Mouse (Mus musculus): ENCODE measurements at regions not wholly inside any gene's neighbourhood (a gene's known extent, or its start where the extent isn't known, plus 50 kb on each side); places are given as distances from the start of the nearest gene placed in this dataset.

DNA sequence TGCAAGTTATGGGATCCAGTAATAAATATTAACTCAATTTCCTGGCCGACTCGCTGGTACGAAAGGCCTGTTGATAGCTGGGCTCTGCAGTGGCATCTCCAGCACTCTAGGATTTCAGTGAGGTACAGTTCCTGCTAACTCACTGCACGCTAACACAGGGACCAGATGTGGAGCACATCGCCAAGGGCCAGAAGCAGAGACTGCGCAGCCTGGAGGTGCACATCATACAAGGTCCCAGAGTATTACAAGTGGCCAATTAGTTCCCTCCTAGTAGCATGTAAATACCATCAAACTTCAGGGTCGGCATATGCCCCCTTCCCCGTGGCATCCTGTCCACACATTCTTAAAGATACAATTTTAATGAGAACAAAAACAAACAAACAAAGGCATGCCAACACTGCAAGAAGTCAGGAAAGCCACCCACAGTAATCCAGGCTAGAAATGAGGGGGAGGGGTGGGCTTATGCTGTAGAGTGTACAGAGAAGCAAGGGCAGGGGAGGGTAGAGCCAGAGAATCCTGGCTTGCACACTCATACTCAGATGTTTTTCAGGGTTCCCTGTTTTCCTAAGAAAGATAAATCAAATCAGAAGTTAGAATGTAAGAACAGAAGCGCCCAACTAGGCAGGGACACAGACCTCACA is 419.9 kb upstream of the Mctp2 start:
- no peak for DNase-seq (ENCODE audit: low read depth, low spot score)

DNA sequence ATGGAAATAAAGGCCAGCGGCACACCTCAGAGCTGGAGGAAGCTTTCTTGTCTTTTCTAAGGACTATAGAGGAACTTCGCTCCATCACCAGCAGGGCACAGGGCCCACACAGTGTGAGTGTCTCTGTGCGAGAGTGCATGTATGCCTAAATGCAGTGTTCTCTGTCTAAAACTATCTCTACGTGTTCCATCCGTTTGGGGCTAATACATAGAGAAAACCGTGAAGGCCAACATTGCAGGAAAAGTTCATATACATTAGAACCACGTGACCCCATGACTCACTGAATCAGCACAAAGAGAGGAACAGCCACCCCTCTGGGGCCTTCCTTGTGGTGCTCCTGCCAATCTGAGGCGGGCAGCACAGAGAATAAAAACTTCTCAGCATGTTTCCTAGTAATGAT is 431.4 kb upstream of the Mctp2 start:
- DNase-seq (ENCODE audit: low read depth, low spot score), result no peak

DNA sequence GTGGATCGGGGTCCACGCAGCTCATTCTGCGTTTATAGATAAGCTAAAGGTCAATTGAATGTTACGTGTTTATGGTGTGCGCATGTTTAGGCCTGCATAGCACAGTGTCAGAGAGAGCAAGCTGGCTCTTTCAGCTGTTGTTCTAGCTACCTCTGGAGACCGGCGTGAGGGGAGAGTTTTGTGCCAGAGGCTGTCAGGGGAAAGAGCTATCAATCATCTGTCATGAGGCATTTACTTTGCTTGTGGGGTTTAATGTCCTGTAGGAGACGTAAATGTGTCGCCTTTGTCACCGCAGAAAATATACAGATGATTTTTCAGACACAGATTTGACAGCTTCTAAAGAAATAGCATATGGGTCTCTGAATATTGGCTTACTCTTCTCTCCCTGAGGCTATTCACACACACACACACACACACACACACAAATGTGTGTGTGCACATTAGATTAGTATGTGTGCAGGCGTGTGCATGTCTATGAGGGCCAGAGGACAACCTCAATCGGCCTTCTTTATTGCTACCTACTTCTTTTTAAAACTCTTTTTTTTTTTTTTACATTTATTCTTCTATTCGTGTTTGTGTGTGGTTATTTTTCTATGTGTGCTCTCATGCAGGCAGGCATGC is 432.0 kb upstream of the Mctp2 start:
- no peak for DNase-seq (ENCODE audit: low read depth, low spot score)

DNA sequence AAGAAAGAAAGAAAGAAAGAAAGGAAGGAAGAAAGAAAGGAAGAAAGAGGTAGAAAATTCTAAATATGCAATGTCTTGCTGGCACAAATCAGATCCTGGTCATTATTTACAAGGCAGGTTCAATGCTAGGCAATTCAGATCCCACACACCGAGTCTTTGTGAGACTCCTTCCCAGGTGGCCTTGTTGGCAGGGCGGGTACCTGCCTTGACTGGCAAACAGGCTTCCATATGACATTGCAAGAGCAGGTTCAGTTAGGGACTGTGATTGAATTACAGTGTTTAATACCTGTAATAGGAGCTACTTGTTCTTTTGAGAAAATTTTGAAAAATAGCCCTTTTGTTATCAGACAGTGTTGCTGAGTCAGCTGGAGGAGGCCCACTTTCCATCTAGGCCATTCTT is 436.0 kb upstream of the Mctp2 start:
- no peak for DNase-seq (ENCODE audit: low read depth, low spot score)

DNA sequence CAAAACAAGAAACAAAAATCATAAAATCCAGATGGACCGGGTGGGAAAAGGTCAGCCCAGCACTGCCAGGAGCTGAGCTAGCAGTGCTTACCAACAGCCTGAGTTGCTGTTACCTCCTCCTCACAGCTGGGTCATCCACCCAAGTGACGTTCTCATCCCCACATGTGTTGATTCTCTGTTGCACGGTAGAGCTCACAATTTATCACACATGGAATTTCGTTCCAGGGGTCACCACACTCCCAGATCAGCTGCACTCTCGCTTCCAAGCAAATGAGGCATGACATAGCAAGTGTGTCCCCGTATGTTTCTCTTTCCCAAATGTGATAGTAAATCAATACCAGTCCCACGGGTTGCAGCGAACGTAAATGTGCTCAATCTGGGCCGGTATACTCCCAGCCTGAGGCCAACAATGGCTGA is 445.1 kb upstream of the Mctp2 start:
- DNase-seq (ENCODE audit: low read depth, low spot score), result no peak

DNA sequence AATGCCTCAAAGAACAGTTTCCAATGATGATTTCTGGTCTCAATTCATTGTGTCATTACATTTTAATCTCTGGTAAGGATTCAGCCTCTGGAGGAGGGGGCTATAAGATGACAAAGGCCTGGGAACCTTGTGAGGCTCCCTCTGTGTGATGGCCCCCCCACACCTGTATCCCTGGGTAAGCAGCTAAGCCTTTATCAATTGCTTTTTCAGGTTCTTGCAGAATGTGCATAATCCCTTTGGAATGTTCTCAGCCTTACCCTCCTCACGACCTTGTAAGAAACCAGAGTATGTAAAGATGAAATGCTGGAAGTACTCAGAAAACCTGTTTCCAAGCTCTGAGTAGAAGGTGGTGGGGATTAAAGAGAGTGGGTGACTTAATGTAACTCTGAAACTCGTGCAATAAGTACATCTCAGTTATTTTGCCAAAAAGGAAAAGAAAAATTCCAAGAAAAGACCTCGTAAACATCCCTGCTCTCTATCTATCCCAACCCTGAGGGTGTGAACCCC is 446.7 kb upstream of the Mctp2 start:
- no peak for DNase-seq (ENCODE audit: low read depth, low spot score)

DNA sequence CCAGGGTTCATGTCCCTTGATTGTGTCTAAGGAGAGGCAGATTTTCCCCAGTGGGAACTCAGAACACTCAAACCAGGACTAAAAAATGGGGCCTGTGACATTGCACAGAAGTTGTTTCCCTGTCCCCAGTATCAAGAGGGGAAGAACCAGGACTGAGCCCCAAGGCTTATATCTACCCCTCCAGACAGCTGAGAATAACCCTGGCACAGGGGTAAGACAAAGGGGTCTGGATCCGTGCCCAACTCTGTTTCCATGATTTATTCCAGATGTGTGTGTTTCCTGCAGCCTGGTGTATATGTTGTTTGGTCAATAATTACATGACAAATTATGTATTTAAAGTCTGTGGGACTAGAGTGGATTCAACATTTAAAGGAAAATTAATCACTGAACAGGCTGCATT is 456.3 kb upstream of the Mctp2 start:
- no peak for DNase-seq (ENCODE audit: low read depth, low spot score)

DNA sequence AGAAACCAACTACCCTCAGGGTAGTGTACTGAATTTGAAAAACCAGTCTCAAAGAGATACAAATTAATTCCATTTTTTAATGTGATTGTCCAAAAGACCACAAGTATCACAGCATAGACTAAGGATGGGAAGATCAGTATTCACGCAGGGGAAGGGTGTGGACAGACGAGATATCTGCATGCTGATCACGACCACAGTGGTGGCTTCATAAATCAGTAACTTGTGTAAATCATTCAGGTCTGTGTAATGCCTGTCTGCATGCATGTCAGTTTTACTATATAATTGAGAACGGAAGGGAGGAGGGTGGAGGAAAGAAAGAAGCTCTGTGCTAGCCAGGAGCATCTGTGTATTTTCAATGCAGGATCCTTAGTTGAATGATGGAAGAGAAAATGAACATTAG is 462.3 kb upstream of the Mctp2 start:
- DNase-seq (ENCODE audit: low read depth, low spot score), result no peak

DNA sequence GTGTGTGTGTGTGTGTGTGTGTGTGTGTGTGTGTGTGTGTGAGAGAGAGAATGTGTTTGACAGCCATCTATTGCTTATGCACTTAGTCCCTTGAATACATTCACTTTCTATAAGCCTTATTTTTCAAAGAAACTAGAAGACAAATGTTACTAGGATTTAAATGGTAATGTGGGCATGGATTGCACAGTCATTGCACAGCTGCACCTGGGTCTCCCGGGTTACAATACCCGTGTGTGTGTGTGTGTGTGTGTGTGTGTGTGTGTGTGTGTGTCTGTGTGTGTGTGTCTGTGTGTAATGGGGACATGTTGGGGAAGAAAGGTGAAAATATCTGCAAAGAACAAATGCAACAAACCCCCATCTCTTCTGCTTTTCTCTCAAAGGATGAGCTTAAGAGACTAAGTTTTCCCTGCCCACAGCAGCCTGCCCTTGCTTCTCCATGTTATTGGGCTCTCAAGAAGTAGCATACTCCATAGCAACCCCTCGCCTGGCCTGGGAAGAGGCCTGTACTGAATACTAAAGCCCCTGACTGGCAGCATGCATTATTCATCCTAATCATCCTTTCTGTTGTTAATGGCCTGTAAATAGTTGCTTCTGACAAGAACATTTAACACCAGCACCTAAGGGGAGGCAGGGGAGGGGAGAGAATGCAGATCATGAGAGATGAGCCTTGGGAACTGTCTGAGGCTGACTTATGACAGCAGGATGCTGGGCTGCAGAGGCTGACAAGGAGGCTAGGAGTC is 467.8 kb upstream of the Mctp2 start:
- no peak for DNase-seq (ENCODE audit: low read depth, low spot score)

DNA sequence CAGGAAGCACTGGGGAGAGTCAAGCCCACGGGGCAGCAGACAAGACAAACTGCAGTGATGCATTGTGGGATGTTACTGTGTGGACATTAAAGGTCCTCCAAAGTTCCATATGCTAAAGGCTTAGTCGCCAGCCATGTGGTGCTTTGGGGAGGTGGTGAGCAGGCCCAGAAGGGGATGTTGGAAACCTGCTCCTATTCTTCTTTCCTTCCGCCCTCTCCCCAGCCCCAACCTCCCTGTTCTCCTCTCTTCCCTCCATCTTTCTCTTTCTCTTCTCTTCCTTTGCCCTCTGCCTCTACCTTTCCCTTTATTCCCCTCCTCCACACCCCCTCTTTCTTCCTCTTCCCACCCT is 468.3 kb upstream of the Mctp2 start:
- DNase-seq (ENCODE audit: low read depth, low spot score), result no peak

DNA sequence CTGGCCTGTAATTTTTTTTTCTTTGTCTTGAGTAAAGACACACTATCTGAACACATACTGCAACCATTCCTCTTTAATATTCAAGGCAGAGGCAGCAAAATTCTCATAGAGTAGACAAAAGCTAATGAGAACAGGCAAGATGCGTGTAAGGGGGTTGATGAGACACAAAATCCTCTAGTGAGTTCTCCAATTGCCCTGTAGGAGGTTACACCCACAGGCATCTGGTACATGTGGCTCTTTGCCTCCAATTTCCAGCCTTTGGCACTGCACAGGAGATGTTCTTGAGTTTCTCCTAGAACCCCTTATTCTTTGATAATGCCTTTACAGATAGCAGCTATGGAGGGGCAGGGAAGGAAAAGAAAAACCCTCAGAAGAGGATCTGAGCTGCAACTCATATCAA is 480.9 kb upstream of the Mctp2 start:
- DNase-seq (ENCODE audit: low read depth, low spot score), result peak; percentile 52

DNA sequence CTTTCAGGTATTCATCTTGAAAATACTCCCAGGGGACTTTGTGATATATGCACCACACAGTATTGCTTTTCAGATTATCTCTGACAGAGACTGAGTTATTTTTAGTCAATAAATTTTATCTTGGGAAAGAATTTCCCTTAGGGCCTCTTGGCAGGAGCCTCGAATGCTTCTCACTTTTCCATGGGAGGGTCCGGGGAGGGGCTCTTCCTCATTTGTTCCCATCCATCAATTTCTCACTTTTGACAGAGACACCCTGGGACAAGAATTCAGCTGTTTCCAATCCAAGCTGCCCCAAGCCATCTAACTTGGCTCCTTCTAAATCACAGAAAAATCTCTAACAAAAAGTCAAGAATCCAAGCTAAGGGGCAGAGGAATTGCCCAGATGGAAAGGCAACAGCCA is 481.9 kb upstream of the Mctp2 start:
- no peak for DNase-seq (ENCODE audit: low read depth, low spot score)

DNA sequence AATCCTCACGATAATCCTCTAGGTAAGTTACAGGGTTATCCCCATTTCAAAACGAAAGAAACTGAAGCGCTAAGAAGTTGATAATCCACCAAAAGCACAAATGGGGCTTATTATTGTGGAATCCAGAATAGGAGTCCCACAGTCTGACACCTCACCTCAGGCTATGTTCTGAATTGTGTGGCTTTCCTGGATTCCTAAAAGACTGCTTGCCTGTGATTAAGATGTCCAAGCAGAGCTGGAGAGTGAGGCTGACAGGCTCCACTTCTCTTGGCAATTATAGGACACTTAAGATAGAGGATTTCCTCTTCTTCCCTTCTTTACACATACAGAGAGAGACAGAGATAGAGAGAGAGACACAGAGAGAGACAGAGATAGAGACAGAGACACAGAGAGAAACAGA is 515.7 kb upstream of the Mctp2 start:
- no peak for DNase-seq (ENCODE audit: low read depth, low spot score)

DNA sequence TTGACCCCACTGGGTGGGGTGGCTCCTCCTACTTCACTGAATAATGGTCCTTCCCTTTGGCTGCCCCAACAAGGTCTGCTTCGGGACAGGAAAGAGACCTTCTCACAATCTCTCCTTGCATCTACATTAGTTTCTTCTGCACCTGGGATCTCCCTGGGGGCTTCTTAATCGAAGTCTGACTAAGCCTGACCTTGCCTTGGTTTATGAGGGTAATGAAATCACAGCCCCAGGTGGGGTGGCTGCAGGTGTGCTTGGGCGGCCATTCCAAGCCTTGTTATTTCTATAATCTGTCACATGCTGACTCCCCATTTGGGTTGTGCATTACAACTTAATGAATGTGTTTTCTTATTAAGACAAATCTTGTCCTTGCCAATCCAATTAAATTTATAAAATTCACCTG is 520.2 kb upstream of the Mctp2 start:
- DNase-seq (ENCODE audit: low read depth, low spot score), result no peak

DNA sequence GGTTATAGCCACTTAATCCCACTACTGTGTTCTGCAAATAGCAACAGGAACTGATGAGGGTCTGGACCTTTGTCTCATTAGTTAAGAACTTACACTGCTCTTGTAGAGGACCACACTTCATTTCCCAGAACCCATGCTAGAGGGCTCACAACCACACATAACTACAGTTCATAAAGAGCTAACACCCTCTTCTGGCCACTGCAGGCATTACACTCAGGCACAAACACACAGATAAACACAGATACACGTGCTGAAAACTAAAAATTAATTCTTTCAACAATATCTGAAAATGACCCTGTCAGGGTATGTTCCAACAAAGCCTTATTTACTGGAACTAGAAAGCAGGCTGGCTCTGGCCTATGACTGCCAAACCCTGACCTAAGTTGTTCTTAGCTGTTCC is 529.0 kb upstream of the Mctp2 start:
- DNase-seq (ENCODE audit: low read depth, low spot score), result no peak

DNA sequence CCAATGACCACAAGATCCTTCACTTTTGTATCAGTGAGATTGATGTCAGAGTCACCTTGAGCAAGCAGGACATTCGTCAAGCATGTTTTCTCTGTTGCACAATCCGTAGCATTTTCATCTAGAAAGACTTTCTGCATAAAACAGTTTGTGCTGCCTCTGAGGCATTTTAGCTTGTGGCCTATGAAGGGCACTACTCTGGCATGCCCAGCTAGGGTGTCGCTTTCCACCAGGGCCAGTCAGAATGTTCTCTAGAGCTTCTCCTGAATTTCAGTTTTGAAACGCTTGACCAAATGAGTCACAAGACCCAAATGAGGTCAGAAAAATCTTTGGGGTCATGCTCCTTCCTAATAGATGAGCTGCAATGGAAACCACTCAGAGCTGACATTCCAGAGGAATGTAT is 529.6 kb upstream of the Mctp2 start:
- DNase-seq (ENCODE audit: low read depth, low spot score), result no peak

DNA sequence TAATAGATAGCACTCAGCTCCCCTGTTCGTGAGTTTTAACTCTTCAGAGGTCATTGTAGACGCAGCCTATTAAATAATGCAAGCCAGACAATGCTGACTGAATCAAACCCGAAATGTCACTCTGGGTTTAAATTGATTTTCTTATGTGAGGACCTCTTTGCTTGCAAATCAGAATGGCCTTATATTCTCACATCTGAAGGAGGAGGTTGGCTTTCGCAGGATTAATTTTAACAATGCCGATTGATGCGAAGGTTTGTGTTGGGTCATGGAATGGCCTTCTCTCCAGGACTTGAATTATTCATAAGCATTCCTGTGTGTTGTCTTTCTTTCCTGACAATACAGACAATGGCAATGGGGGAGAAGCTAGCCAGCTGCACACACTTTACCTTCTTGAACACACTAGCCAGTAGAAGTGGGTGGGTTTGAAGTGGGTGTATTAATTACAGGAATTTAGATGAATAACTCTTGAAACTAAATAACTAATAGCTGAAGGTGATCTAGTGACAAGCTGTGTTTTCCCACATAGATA is 530.1 kb upstream of the Mctp2 start:
- no peak for DNase-seq (ENCODE audit: low read depth, low spot score)

DNA sequence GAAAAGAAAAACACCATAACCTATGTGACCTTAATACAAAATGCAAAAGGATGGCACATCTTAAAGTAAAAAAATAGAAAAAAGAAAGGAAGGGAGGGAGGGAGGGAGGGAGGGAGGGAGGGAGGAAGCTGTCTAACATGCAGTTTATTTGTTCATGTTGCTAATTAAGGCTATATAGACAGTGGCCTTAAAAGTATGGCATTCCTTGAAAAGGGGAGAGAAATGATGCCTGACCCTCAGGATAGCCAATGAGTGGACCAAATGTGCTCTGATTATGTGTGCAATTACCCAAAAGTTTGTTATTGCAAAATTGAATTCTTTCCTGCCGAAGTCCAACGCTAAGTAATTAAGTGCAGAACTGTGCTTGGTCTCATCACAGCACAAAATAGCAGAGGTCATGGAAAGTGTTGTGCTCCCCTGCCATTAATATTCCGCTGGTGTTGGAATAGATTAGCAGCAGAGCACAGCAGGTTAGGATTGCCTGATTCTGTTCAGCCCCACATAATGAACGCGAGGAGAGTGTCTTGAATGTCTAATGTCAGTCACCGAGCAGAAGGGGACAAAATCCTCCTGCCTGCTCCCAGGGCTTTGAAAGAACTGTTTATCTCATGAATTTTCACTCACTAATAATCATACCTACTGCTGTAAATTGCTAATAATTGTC is 531.7 kb upstream of the Mctp2 start:
- peak; percentile 8 for DNase-seq (ENCODE audit: low read depth, low spot score)

DNA sequence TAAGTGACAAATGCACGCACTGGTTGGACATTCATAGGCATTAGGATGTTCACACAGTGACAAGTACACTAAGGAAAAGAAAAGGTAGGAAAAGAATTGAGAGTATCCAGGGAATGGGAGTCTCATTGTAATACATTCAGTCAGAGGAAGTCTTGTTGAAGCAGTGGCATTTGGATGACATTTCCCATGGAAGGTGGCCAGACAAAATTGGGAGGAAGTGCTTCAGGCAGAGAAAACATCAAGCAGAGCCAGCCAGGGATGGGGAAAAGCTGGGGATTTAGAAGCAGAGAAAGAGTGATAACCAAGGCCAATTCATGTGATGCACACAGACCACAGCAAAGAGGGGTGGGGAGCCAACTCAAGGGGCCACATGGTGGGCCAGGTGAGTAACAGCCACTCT is 524.0 kb upstream of the Rgma start:
- peak; percentile 49 for DNase-seq (ENCODE audit: low read depth, low spot score)

DNA sequence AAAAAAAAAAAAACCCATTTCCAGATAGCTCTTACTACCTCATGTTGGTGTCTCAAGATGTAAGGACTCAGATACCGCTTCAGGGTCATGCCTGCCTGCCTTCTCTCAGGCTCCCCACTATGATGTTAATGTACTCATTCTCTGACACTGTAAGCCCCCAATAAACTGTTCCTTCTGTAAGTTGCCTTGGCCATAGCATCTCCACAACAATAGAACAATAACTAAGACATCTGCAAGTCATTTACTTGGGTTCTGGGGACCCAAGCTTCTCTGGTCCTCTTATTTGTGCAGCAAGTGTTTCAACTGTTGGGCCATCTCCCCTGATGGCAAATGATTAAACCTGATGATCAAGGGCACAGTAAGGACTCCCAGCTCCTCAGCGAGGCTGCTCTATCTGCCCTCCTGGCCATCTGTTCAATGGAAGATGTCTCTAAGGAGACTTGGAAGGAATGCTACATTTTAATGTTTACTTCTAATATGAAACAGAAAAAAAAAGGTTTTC is 520.8 kb upstream of the Rgma start:
- DNase-seq (ENCODE audit: low read depth, low spot score), result no peak

DNA sequence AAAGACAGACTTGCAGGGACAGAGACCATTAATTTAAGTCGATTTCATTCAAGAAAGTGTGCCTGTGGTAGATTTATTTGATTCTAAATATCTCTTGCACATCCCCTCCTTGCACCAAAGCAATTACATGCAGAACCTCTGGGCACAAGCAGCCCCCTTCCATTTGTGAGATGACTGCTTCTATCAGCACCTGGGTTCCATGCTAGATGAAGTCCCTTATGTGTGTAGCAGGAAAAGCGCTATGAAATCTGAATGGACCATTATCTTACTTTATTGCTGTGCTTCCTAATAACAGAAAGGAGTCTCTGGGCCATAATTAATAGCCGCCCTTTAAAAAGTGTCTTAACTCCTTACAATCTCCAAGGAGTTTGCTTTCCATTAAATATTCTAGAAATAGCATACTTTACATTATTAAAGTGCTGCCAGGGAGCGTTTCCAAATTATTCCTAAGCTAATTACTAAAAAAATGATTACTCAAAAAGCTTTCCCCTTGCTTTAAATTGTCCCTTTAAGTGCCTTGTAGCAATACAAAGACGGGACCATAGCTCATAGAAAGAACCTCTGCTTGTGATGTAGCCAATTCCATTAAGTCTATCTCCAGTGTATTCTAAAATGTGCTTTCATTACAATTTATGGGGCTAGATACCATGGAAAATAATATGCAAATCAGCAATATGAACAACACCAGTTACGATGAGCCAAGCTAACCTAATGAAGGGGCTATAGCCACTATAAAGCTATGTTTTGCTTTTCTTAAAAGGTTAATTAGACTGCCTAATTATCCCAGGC is 508.1 kb upstream of the Rgma start:
- DNase-seq (ENCODE audit: low read depth, low spot score), result no peak

Data from brain, adult 2 months (tissue).